Mouse (Mus musculus) E14TG2a.4 (cell line): ENCODE results near the gene Pde3b.

Experiments
- CTCF ChIP-seq: conservative IDR thresholded peaks from 2 replicates; pipeline ENCODE4 v1.5.1; 2014; ENCODE audit warnings: low read length
- NANOG ChIP-seq: IDR thresholded peaks from 2 replicates; pipeline ENCODE4 v1.6.1; 2014; ENCODE audit warnings: borderline replicate concordance, low read length, mixed read lengths
- POU5F1 ChIP-seq: IDR thresholded peaks from 2 replicates; pipeline ENCODE4 v1.6.1; 2014; ENCODE audit warnings: low read length, borderline replicate concordance

GRCm38 (mm10) chr7:114416021-114416845 is 1.2 kb downstream of the Pde3b start:
- TF ChIP-seq CTCF (no peak), POU5F1 (no peak), NANOG (no peak)
